8 mouse cellular contexts compared by ENCODE assay signal in genomic region chr1:152622765-152623211, GRCm38 (mm10).
DNase-seq lines count a peak whose midpoint lies in the region; ATAC-seq lines count a peak whose summit lies in the region.

No protein-coding gene starts in this region.

- peak overlapping the region; percentile 97 for H3K27ac ChIP-seq in heart, embryonic 15.5 days
- H3K27ac ChIP-seq in midbrain, embryonic 16.5 days (ENCODE audit: low read length): no peak overlapping the region

- no peak for ATAC-seq in heart, embryonic 15.5 days (replicated peaks; ENCODE audit: insufficient number of reproducible peaks, insufficient read depth, low FRiP score, low read depth)
- no peak for ATAC-seq in midbrain, embryonic 16.5 days
- ATAC-seq in inflammation-experienced regulatory T-cells, adult 6 months: no peak
- ATAC-seq in cerebellum, adult (ENCODE audit: insufficient number of reproducible peaks, low FRiP score, low TSS enrichment): no peak

- peak overlapping the region; percentile 74 for H3K4me2 ChIP-seq in heart, embryonic 15.5 days
- H3K4me2 ChIP-seq in midbrain, embryonic 16.5 days (ENCODE audit: low read length): peak overlapping the region; percentile 38

- H3K9me3 ChIP-seq in heart, embryonic 15.5 days (replicated peaks): no peaks in the 10 kb centered on the region
- H3K9me3 ChIP-seq in midbrain, embryonic 16.5 days (replicated peaks; ENCODE audit: control insufficient read depth, low read length, poor library complexity, severe bottlenecking): no peaks in the 10 kb centered on the region

- peaks cover 66% of the 10 kb centered on the region for H3K4me1 ChIP-seq in heart, embryonic 15.5 days (replicated peaks)
- H3K4me1 ChIP-seq in midbrain, embryonic 16.5 days (ENCODE audit: control insufficient read depth, insufficient read depth, low read length): peaks cover 8% of the 10 kb centered on the region

- H3K4me3 ChIP-seq in heart, embryonic 15.5 days: peak overlapping the region; percentile 72
- H3K4me3 ChIP-seq in midbrain, embryonic 16.5 days (ENCODE audit: low read depth, low read length): no peak overlapping the region

- H3K36me3 ChIP-seq in heart, embryonic 15.5 days: peaks cover 7% of the 10 kb centered on the region; the same call in 1 of the 2 replicates
- no peaks in the 10 kb centered on the region for H3K36me3 ChIP-seq in midbrain, embryonic 16.5 days (ENCODE audit: control insufficient read depth, insufficient read depth, low read length)

- H3K27me3 ChIP-seq in heart, embryonic 15.5 days: no peaks in the 10 kb centered on the region
- 0 out of 2 replicates have a peak, but pooled peaks cover 3% of the 10 kb centered on the region for H3K27me3 ChIP-seq in midbrain, embryonic 16.5 days (ENCODE audit: control insufficient read depth, insufficient read depth, low read depth, low read length)

- H3K9ac ChIP-seq in heart, embryonic 15.5 days: peak overlapping the region; percentile 86
- no peak overlapping the region for H3K9ac ChIP-seq in midbrain, embryonic 16.5 days (ENCODE audit: low read depth, low read length)

- DNase-seq in ovary, postnatal 14 days (ENCODE audit: low spot score): peak; percentile 16
- no peak for DNase-seq in ovary, adult 18-20 months (ENCODE audit: low spot score)
- DNase-seq in kidney, postnatal 36 days: peak; percentile 76
- DNase-seq in retina, embryonic 14.5 days (ENCODE audit: low spot score): no peak

- WGBS in heart, embryonic 15.5 days: 31% methylated on average over 9 of the region's 9 CpGs
- 90% methylated on average over 9 of the region's 9 CpGs for WGBS in midbrain, embryonic 16.5 days

Comparison
In these comparisons a context has a peak if more than half of its experiments do, and no peak if none do; other contexts are left out.
1. DNase-seq: peak in ovary, postnatal 14 days (single experiment) and kidney, postnatal 36 days (2 of 2); none in ovary, adult 18-20 months (single experiment) and retina, embryonic 14.5 days (single experiment).